Mouse (Mus musculus): Measurements from ENCODE around the gene AI467606. TPM values are rescaled to one million over a fixed set of nuclear protein-coding genes. Genes with fewer than 3 reads are reported as not detected.
"Not testable (repeated sequence)": the region's sequence is repeated elsewhere in the genome, so short reads cannot be mapped to it uniquely, and the experiment has no call there.

AI467606 gene
- total and polyA plus RNA-seq, 2 experiments from 2014 or later = 1.3 to 1.4 TPM

DNA sequence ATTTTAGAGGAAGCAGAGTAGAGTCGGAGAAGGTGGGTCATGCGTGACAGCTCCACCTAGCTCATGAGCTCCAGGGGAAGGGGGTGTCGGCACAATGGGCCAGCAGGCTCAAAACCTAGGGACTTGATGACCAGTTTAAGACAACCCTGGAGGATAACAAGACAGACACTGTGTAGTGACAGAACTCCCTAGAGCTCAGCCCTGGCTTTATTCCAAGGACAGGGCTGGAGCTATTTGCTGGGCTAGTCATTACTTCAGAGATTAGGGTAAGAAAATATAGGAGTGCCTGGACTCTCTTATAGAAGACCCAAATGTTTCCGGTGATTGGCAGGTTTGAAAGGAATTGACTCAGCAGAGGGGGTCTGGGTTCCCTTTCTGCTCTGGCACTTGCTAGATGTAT is 17.9 kb upstream of the AI467606 start:
- H3K27me3 ChIP-seq (ENCODE audit: insufficient read depth, low read length) = no peaks in the 10 kb centered on the region
- no peaks in the 10 kb centered on the region for H3K36me3 ChIP-seq (ENCODE audit: insufficient read depth)
- no peak overlapping the region for H3K27ac ChIP-seq (ENCODE audit: low read depth, low read length)
- H3K4me2 ChIP-seq (ENCODE audit: low read depth) = no peak overlapping the region
- H3K9me3 ChIP-seq (ENCODE audit: low read length) = no peaks in the 10 kb centered on the region
- TF ChIP-seq CTCF (IDR thresholded peaks at IDR 0.05; ENCODE audit: low read depth) = no peak
- H3K4me1 ChIP-seq (ENCODE audit: insufficient read depth) = no peaks in the 10 kb centered on the region
- WGBS = 90% methylated on average over 4 of the region's 4 CpGs
- H3K9ac ChIP-seq = no peak overlapping the region
- H3K4me3 ChIP-seq (ENCODE audit: low read depth, low read length) = no peak overlapping the region
- ATAC-seq = no peak
- no peak for DNase-seq

DNA sequence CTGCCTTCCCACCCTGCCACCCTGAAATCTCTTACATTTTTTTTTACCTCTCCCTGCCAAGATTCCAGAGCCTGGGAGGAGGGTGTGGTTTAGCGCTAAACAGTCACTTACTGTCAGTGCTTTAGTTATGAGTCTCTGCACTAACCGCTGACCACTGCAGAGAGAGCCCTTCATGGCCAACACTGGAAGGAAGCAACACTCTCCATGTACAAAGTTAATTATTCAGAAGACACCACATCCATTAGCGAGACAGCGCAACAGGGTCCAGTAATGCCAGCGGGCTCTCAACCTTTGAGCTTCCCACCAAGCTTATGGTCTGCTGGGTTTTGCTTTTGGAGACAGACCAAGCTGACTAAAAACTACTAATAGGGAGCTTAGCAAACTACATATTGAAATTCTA is 15.0 kb upstream of the AI467606 start:
- H3K27me3 ChIP-seq (ENCODE audit: insufficient read depth, low read length) = no peaks in the 10 kb centered on the region
- WGBS = 92% methylated on average over 5 of the region's 5 CpGs
- no peak for DNase-seq
- no peak overlapping the region for H3K27ac ChIP-seq (ENCODE audit: low read depth, low read length)
- no peaks in the 10 kb centered on the region for H3K36me3 ChIP-seq (ENCODE audit: insufficient read depth)
- no peak overlapping the region for H3K4me2 ChIP-seq (ENCODE audit: low read depth)
- H3K4me1 ChIP-seq (ENCODE audit: insufficient read depth) = no peaks in the 10 kb centered on the region
- H3K4me3 ChIP-seq (ENCODE audit: low read depth, low read length) = no peak overlapping the region
- H3K9me3 ChIP-seq (ENCODE audit: low read length) = no peaks in the 10 kb centered on the region
- no peak for TF ChIP-seq CTCF (IDR thresholded peaks at IDR 0.05; ENCODE audit: low read depth)
- no peak overlapping the region for H3K9ac ChIP-seq
- ATAC-seq = no peak

DNA sequence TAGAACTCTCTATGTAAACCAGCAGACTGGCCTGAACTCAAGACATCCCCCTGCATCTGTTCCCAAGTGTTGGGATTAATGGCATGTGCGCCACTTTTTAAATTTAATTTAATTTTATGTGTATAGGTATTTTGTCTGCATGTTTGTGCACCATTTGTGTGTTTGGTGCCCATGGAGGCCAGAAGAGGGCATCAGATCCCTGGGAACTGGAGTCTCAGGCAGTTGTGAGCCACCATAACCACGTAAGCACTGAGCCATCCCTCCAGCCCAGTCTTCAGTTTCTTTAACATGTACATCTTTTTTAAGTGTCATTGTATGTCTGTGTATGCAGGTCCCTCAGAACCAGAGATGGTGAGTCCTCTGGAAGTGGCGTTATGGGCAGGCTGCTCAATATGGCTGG is 13.5 kb upstream of the AI467606 start:
- no peak for ATAC-seq
- 92% methylated on average over 3 of the region's 3 CpGs for WGBS
- Histone ChIP-seq H3K4me2 (ENCODE audit: low read depth) (no peak overlapping the region), H3K4me3 (ENCODE audit: low read depth, low read length) (no peak overlapping the region), H3K4me1 (ENCODE audit: insufficient read depth) (no peaks in the 10 kb centered on the region), H3K36me3 (ENCODE audit: insufficient read depth) (no peaks in the 10 kb centered on the region), H3K9ac (no peak overlapping the region), H3K27ac (ENCODE audit: low read depth, low read length) (no peak overlapping the region), H3K9me3 (ENCODE audit: low read length) (no peaks in the 10 kb centered on the region), H3K27me3 (ENCODE audit: insufficient read depth, low read length) (no peaks in the 10 kb centered on the region)
- no peak for TF ChIP-seq CTCF (IDR thresholded peaks at IDR 0.05; ENCODE audit: low read depth)
- DNase-seq = no peak

DNA sequence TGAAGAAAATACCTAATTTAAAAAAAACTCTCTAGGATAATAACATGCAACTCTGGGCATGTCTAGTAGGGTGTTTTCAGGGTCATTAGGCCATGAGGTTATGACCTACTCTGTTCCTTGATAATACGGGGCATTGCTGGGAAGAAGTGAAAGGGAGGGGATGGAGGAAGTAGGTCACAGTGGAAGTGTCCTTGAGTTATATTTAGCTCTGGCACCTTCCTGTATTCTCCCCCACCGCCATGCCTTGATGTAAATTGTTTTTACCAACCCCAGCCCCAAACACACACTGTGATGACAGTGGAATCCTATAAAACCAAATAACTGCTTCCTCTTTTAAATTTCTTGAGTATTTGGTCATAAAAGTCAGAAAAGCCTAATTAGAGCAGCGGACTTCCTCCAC is 11.1 kb upstream of the AI467606 start:
- TF ChIP-seq CTCF (IDR thresholded peaks at IDR 0.05; ENCODE audit: low read depth) = no peak
- Histone ChIP-seq H3K4me1 (ENCODE audit: insufficient read depth) (no peaks in the 10 kb centered on the region), H3K9ac (no peak overlapping the region), H3K4me2 (ENCODE audit: low read depth) (no peak overlapping the region), H3K9me3 (ENCODE audit: low read length) (no peaks in the 10 kb centered on the region), H3K4me3 (ENCODE audit: low read depth, low read length) (no peak overlapping the region), H3K27me3 (ENCODE audit: insufficient read depth, low read length) (no peaks in the 10 kb centered on the region), H3K27ac (ENCODE audit: low read depth, low read length) (no peak overlapping the region), H3K36me3 (ENCODE audit: insufficient read depth) (no peaks in the 10 kb centered on the region)
- DNase-seq (no peak), ATAC-seq (no peak)
- 75% methylated on average over 3 of the region's 3 CpGs for WGBS

- H3K27ac ChIP-seq (ENCODE audit: low read depth, low read length) = no peak overlapping the region
- H3K9ac ChIP-seq = no peak overlapping the region
- WGBS = 84% methylated on average over 8 of the region's 8 CpGs
- H3K36me3 ChIP-seq (ENCODE audit: insufficient read depth) = no peaks in the 10 kb centered on the region
- no peaks in the 10 kb centered on the region for H3K27me3 ChIP-seq (ENCODE audit: insufficient read depth, low read length)
- no peaks in the 10 kb centered on the region for H3K4me1 ChIP-seq (ENCODE audit: insufficient read depth)
- TF ChIP-seq CTCF (IDR thresholded peaks at IDR 0.05; ENCODE audit: low read depth) = no peak
- no peak overlapping the region for H3K4me2 ChIP-seq (ENCODE audit: low read depth)
- no peak for ATAC-seq
- no peak overlapping the region for H3K4me3 ChIP-seq (ENCODE audit: low read depth, low read length)
- H3K9me3 ChIP-seq (ENCODE audit: low read length) = no peaks in the 10 kb centered on the region
- DNase-seq = no peak
Measured at GRCm38 (mm10) chr7:127082271-127082670, 8.9 kb upstream of the AI467606 start.

DNA sequence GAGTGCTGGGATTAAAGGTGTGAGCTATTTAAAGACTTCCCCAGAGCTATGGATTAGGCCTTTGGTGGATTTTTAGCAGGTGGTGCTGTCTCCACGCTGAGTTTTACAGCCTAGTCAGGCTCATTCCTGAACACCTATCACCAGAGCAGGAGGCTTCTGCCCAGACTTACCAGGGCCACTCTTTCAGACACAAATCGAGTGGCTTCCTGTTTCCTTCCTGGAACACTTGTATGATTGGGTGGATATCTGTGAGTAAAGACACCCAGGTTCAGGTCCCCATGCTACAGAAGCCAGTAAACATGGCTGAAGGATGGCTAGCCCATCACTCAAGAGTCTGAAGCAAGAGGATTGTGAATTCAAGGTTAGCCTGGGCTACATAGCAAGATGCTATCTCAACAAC is 8.2 kb upstream of the AI467606 start:
- TF ChIP-seq CTCF (IDR thresholded peaks at IDR 0.05; ENCODE audit: low read depth) = no peak
- no peak overlapping the region for H3K4me3 ChIP-seq (ENCODE audit: low read depth, low read length)
- DNase-seq = no peak
- no peaks in the 10 kb centered on the region for H3K36me3 ChIP-seq (ENCODE audit: insufficient read depth)
- no peak for ATAC-seq
- H3K9me3 ChIP-seq (ENCODE audit: low read length) = no peaks in the 10 kb centered on the region
- H3K27ac ChIP-seq (ENCODE audit: low read depth, low read length) = no peak overlapping the region
- no peaks in the 10 kb centered on the region for H3K27me3 ChIP-seq (ENCODE audit: insufficient read depth, low read length)
- no peaks in the 10 kb centered on the region for H3K4me1 ChIP-seq (ENCODE audit: insufficient read depth)
- H3K4me2 ChIP-seq (ENCODE audit: low read depth) = no peak overlapping the region
- 64% methylated on average over 2 of the region's 2 CpGs for WGBS
- H3K9ac ChIP-seq = no peak overlapping the region

DNA sequence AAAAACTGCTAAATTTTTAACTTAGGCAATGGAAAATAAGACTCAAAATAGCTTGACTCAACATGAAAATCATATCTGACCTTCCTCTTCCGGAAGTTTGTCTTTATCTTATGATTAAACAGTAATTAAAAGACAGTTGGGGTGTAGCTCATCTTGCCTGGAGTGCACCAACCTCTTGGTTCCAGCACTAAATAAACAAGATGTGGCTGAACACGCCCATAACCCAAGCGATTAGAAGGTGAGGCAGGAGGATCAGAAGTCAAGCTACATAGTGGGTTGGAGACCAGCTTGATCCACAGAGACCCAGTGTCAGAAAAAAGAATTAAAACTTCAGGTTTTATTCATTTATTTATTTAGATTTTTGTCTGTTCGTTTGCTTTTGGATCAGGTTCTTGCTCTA is 7.5 kb upstream of the AI467606 start:
- DNase-seq (no peak), ATAC-seq (no peak)
- no peak overlapping the region for H3K9ac ChIP-seq
- no peak overlapping the region for H3K4me3 ChIP-seq (ENCODE audit: low read depth, low read length)
- H3K36me3 ChIP-seq (ENCODE audit: insufficient read depth) = no peaks in the 10 kb centered on the region
- no peak overlapping the region for H3K4me2 ChIP-seq (ENCODE audit: low read depth)
- no peaks in the 10 kb centered on the region for H3K27me3 ChIP-seq (ENCODE audit: insufficient read depth, low read length)
- no peaks in the 10 kb centered on the region for H3K9me3 ChIP-seq (ENCODE audit: low read length)
- H3K27ac ChIP-seq (ENCODE audit: low read depth, low read length) = no peak overlapping the region
- TF ChIP-seq CTCF (IDR thresholded peaks at IDR 0.05; ENCODE audit: low read depth) = no peak
- WGBS = 90% methylated on average over 4 of the region's 4 CpGs
- no peaks in the 10 kb centered on the region for H3K4me1 ChIP-seq (ENCODE audit: insufficient read depth)

- H3K4me1 ChIP-seq (ENCODE audit: insufficient read depth) = no peaks in the 10 kb centered on the region
Measured at GRCm38 (mm10) chr7:127084794-127085193, 6.4 kb upstream of the AI467606 start.

DNA sequence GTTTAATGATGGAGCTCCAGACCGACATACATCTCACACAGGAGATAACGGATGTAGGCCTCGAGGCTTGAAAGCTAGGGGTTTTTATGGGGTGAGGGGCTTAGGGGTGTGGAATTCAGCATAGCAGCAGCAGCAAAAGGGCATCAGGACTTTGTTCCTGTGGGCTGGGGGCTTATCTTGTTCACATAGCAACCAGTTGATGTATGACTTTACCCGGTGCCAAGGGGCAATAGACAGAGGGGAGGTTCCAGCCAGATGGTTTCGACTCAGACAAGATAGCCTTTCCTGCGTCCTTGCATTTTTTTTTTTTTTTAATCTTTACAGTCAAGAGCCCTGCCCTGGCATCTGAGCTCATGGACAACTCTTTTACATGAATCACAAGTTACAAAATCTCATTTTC is 5.4 kb upstream of the AI467606 start:
- DNase-seq; ATAC-seq; H3K27ac ChIP-seq (ENCODE audit: low read depth, low read length); H3K9ac ChIP-seq; H3K4me3 ChIP-seq (ENCODE audit: low read depth, low read length); H3K4me2 ChIP-seq (ENCODE audit: low read depth); H3K27me3 ChIP-seq (ENCODE audit: insufficient read depth, low read length); H3K9me3 ChIP-seq (ENCODE audit: low read length); H3K36me3 ChIP-seq (ENCODE audit: insufficient read depth); H3K4me1 ChIP-seq (ENCODE audit: insufficient read depth): not testable (repeated sequence)
- WGBS = 79% methylated on average over 6 of the region's 6 CpGs

More at GRCm38 (mm10) chr7:127084794-127085193, 6.4 kb upstream of the AI467606 start:
- H3K4me2 ChIP-seq (ENCODE audit: low read depth) = no peak overlapping the region
- no peak for TF ChIP-seq CTCF (IDR thresholded peaks at IDR 0.05; ENCODE audit: low read depth)
- no peak overlapping the region for H3K27ac ChIP-seq (ENCODE audit: low read depth, low read length)
- H3K9me3 ChIP-seq (ENCODE audit: low read length) = no peaks in the 10 kb centered on the region
- no peaks in the 10 kb centered on the region for H3K27me3 ChIP-seq (ENCODE audit: insufficient read depth, low read length)
- H3K36me3 ChIP-seq (ENCODE audit: insufficient read depth) = no peaks in the 10 kb centered on the region
- 85% methylated on average over 2 of the region's 2 CpGs for WGBS
- DNase-seq (no peak), ATAC-seq (no peak)
- H3K9ac ChIP-seq = no peak overlapping the region
- no peak overlapping the region for H3K4me3 ChIP-seq (ENCODE audit: low read depth, low read length)

DNA sequence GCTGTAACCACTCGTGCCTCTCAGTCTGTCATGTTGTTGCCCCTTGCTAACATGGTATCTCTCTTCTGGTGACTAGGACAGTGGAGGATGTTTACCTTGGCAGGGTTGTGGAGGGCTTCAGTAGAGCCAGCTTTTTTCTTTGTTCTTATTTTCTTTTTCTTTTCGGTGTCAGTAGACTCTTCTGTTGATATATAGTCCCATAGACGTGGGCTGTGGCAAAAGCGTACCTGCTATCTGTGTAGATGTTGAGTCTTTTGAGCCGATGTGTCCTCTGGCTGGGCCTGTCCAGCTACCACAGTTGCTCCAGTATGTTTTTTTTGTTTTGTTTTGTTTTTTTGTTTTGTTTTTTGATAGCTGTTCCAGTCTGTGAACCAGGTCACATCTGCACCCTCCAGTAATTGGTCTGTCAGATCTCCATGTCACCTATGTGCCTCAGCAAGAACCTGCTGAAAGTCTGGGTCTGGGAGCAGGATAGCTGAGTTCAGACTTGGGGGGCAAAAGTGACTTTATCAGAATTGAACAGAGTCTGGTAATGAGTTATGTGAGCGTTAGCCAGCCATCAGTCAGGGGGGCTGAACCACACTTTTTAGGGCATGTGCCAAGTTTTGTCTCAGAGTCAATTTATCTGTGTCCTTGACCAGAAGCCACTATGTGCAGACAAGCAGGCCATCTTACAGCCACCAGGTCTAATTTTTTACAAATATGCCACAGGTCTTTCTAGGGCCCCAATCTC is 3.7 kb upstream of the AI467606 start, which contains the start of gene Zg16:
Gene Zg16 (minus strand): TSS at position 51 of the 733 bp plus-strand sequence.
- H3K9ac ChIP-seq; H3K4me1 ChIP-seq (ENCODE audit: insufficient read depth); H3K36me3 ChIP-seq (ENCODE audit: insufficient read depth); H3K27me3 ChIP-seq (ENCODE audit: insufficient read depth, low read length); DNase-seq; H3K9me3 ChIP-seq (ENCODE audit: low read length); H3K27ac ChIP-seq (ENCODE audit: low read depth, low read length); H3K4me3 ChIP-seq (ENCODE audit: low read depth, low read length); H3K4me2 ChIP-seq (ENCODE audit: low read depth); ATAC-seq: not testable (repeated sequence)
- WGBS = 84% methylated on average over 6 of the region's 6 CpGs

Measured in forebrain, postnatal 0 days (tissue).